ENCODE assay signal across 8 mouse cellular contexts in genomic region chr10:86022474-86022816, GRCm38 (mm10). TPM values are rescaled to one million over a fixed set of nuclear protein-coding genes. Genes with fewer than 3 reads are reported as not detected.
DNase-seq lines count a peak whose midpoint lies in the region; ATAC-seq lines count a peak whose summit lies in the region.

No protein-coding gene starts in this region.

- peaks cover 11% of the 10 kb centered on the region for H3K4me1 ChIP-seq in heart, embryonic 13.5 days
- peaks cover 12% of the 10 kb centered on the region for H3K4me1 ChIP-seq in hindbrain, embryonic 13.5 days (replicated peaks)
- peaks cover 2% of the 10 kb centered on the region; the same call in 1 of the 2 replicates for H3K4me1 ChIP-seq in midbrain, embryonic 11.5 days (ENCODE audit: control insufficient read depth, insufficient read depth, low read length)

- 3% methylated on average over 6 of the region's 6 CpGs for WGBS in heart, embryonic 13.5 days
- 8% methylated on average over 6 of the region's 6 CpGs for WGBS in hindbrain, embryonic 13.5 days
- 13% methylated on average over 6 of the region's 6 CpGs for WGBS in midbrain, embryonic 11.5 days

- peak; percentile 38; the same call in 1 of the 2 replicates for ATAC-seq in heart, embryonic 13.5 days (ENCODE audit: extremely low read depth, insufficient number of reproducible peaks, low FRiP score, low TSS enrichment)
- peak; percentile 4 for ATAC-seq in activated CD4-positive, CD25-positive, alpha-beta regulatory T cell, adult 4 months
- ATAC-seq in hindbrain, embryonic 13.5 days (ENCODE audit: low FRiP score): peak; percentile 4; the same call in 1 of the 2 replicates
- no peak; the same call in 1 of the 2 replicates for ATAC-seq in midbrain, embryonic 11.5 days (ENCODE audit: low FRiP score)
- ATAC-seq in cerebellum, adult (ENCODE audit: insufficient number of reproducible peaks, low FRiP score, low TSS enrichment): no peak

- 0 out of 2 replicates have a peak, but pooled peaks cover 7% of the 10 kb centered on the region for H3K36me3 ChIP-seq in heart, embryonic 13.5 days
- no peaks in the 10 kb centered on the region for H3K36me3 ChIP-seq in hindbrain, embryonic 13.5 days
- no peaks in the 10 kb centered on the region for H3K36me3 ChIP-seq in midbrain, embryonic 11.5 days (ENCODE audit: control insufficient read depth, insufficient read depth, low read length)

- no peaks in the 10 kb centered on the region for H3K9me3 ChIP-seq in heart, embryonic 13.5 days
- H3K9me3 ChIP-seq in hindbrain, embryonic 13.5 days: no peaks in the 10 kb centered on the region
- H3K9me3 ChIP-seq in midbrain, embryonic 11.5 days (ENCODE audit: control insufficient read depth, low read length): no peaks in the 10 kb centered on the region

- H3K27ac ChIP-seq in heart, embryonic 13.5 days (replicated peaks): peak overlapping the region; percentile 90
- H3K27ac ChIP-seq in hindbrain, embryonic 13.5 days: peak overlapping the region; percentile 88; the same call in 1 of the 2 replicates
- no peak overlapping the region for H3K27ac ChIP-seq in midbrain, embryonic 11.5 days (ENCODE audit: low read depth, low read length)

- peak overlapping the region; percentile 77 for H3K4me2 ChIP-seq in heart, embryonic 13.5 days
- H3K4me2 ChIP-seq in hindbrain, embryonic 13.5 days: peak overlapping the region; percentile 73
- peak overlapping the region; percentile 66 for H3K4me2 ChIP-seq in midbrain, embryonic 11.5 days

- intact Hi-C loops in heart, postnatal 25 days (cut with DNase I): loop anchor here (5.0 kb wide), 1 partner anchor 275 kb away; no protein-coding TSS in a partner anchor

- H3K4me3 ChIP-seq in heart, embryonic 13.5 days: peak overlapping the region; percentile 78
- H3K4me3 ChIP-seq in hindbrain, embryonic 13.5 days: peak overlapping the region; percentile 76
- H3K4me3 ChIP-seq in midbrain, embryonic 11.5 days (ENCODE audit: low read depth, low read length): peak overlapping the region; percentile 83

- DNase-seq in heart, postnatal 25 days (ENCODE audit: low spot score): no peak
- DNase-seq in midbrain, embryonic 11.5 days (ENCODE audit: low spot score, missing footprints): no peak
- DNase-seq in left cerebral cortex, adult 9 months (ENCODE audit: low spot score in 2 of 2): no peak
- DNase-seq in right cerebral cortex, postnatal 4 days: no peak

- peak overlapping the region; percentile 86 for H3K9ac ChIP-seq in heart, embryonic 13.5 days
- peak overlapping the region; percentile 80 for H3K9ac ChIP-seq in hindbrain, embryonic 13.5 days
- H3K9ac ChIP-seq in midbrain, embryonic 11.5 days (ENCODE audit: low read length): peak overlapping the region; percentile 80

- peaks cover 3% of the 10 kb centered on the region for H3K27me3 ChIP-seq in heart, embryonic 13.5 days (replicated peaks)
- H3K27me3 ChIP-seq in hindbrain, embryonic 13.5 days: no peaks in the 10 kb centered on the region
- H3K27me3 ChIP-seq in midbrain, embryonic 11.5 days (ENCODE audit: control insufficient read depth, insufficient read depth, low read length): no peaks in the 10 kb centered on the region

RNA-seq across cellular contexts. Expression of gene Fbxo7, which starts 0.7 kb away (rescaled TPM):
- 21.2 and 22.6 TPM in 2 replicates for polyA plus RNA-seq in heart, embryonic 13.5 days (2015; fragmentation: Nextera tagmentation; extraction: Ambion mirVana)
- 10 to 100 TPM; 12.3 to 15.4 TPM for total RNA-seq in heart, postnatal 25 days (2021)
- polyA plus RNA-seq in activated CD4-positive, CD25-positive, alpha-beta regulatory T cell, adult 4 months (2017; shearing (Covaris generic)): 10 to 100 TPM; 43.0 to 47.5 TPM
- polyA plus RNA-seq in hindbrain, embryonic 13.5 days (2015; fragmentation: Nextera tagmentation; extraction: Ambion mirVana): 17.0 and 21.6 TPM in 2 replicates
- polyA plus RNA-seq in midbrain, embryonic 11.5 days (2014; fragmentation: Nextera tagmentation; extraction: Ambion mirVana): 16.6 and 17.2 TPM in 2 replicates

RNA-seq across cellular contexts. Expression of gene Bpifc, which starts 10.8 kb away (rescaled TPM):
- polyA plus RNA-seq in heart, embryonic 13.5 days (2015; fragmentation: Nextera tagmentation; extraction: Ambion mirVana): not detected in 2 replicates
- total RNA-seq in heart, postnatal 25 days (2021): not detected
- polyA plus RNA-seq in activated CD4-positive, CD25-positive, alpha-beta regulatory T cell, adult 4 months (2017; shearing (Covaris generic)): under 1 TPM in 1 of 2 experiments, not detected in 1; 0.17 TPM
- polyA plus RNA-seq in hindbrain, embryonic 13.5 days (2015; fragmentation: Nextera tagmentation; extraction: Ambion mirVana): not detected in 2 replicates
- polyA plus RNA-seq in midbrain, embryonic 11.5 days (2014; fragmentation: Nextera tagmentation; extraction: Ambion mirVana): 0.12 TPM in 1 of 2 replicates, not detected in the other

Comparison
In these comparisons a context has a peak if more than half of its experiments do, and no peak if none do; other contexts are left out.
1. ATAC-seq: peak in heart, embryonic 13.5 days (single experiment), activated CD4-positive, CD25-positive, alpha-beta regulatory T cell, adult 4 months (single experiment) and hindbrain, embryonic 13.5 days (single experiment); none in midbrain, embryonic 11.5 days (single experiment) and cerebellum, adult (single experiment).
2. Peak in every context shown above with its lines, with median percentiles within 50 percentile points of each other: H3K4me2 ChIP-seq, H3K4me3 ChIP-seq and H3K9ac ChIP-seq.